Mouse (Mus musculus) subcutaneous adipose tissue, adult 2 months (tissue): Measurements from ENCODE around the gene Vps37d. TPM values are rescaled to one million over a fixed set of nuclear protein-coding genes. Genes with fewer than 3 reads are reported as not detected.

Experiments used
- polyA plus RNA-seq: library from polyadenylated mRNA; depleted of rRNA; stranded (reverse); fragments of >200 nt; gene quantifications from 2 replicates; pipeline ENCODE4 v1.2.3, GENCODE M21; 2012; ENCODE audit warnings: low replicate concordance; rRNA removed

Vps37d gene
- polyA plus RNA-seq, result 1.4 and 9.3 TPM in 2 replicates

DNA sequence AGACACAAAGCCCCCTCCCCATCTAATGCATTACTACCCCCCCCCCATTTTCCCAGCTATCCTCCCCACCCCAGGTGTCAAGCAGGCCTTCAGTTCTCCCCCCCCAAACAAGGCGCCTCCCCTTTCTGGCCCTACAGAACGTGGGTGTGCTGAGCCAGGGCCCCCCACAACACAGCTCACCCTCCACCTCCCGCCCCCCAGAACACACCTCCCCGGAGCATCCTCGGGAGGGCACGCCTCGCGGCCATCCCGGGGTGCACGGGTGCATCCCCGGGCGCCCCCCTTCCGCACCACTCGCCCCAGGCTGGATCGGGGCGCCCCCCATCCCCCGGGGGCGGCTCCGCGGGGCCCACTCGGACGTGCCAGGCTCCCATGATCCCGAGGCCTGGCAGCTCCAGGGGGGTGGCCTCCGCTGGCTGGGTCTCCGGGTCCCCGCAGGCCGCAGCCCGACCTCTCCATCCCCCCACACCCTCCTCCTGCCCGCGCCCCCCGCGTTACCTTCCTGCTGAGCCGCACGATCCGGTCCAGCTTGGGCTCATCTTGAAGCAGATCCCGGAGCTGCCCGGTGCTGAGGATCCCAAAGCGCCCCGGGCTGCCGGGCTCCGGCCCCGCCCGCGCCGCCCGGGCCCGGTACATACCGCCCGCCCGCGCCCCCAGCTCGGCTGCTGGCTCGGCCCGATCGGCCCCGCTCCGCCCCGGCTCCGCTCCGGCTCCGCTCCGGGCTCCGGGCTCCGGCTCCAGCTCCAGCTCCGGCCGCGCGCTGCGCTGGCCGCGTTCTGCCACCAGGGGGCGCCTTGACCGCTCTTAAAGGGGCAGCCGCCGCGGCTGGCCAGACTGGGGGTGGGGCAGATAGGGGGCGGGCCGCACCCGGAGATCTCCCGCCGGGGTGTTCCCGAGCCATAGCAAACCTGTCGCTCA lies at the start of gene Vps37d:
Gene Vps37d (minus strand): TSS at position 703 of the 918 bp plus-strand sequence.

GRCm38 (mm10) chr5:135089653-135090052 lies 11.6 kb upstream of the Vps37d start, which contains the start of gene Mlxipl:
Gene Mlxipl (plus strand): TSS chr5:135089890.

GRCm38 (mm10) chr5:135064909-135065446 lies 13.1 kb downstream of the Vps37d start, which contains the start of gene Bud23:
Gene Bud23 (minus strand): TSS chr5:135064959.

GRCm38 (mm10) chr5:135063629-135064381 lies 14.3 kb downstream of the Vps37d start, which contains the start of gene Dnajc30:
Gene Dnajc30 (plus strand): TSS chr5:135064202.

GRCm38 (mm10) chr5:135023344-135024173 lies 54.5 kb downstream of the Vps37d start, which contains the start of gene Stx1a:
Gene Stx1a (plus strand): TSS chr5:135023482.

Other genes starting within 250 kb of the Vps37d start
- gene Tmem270, start 171.5 kb downstream of the Vps37d start, polyA plus RNA-seq, result not detected in 2 replicates
- not detected in 2 replicates for gene Cldn13, start 162.7 kb downstream of the Vps37d start, polyA plus RNA-seq
- 35.4 and 38.5 TPM in 2 replicates for gene Mettl27, start 145.9 kb downstream of the Vps37d start, polyA plus RNA-seq
- 0.26 and 41.1 TPM in 2 replicates for gene Cldn4, start 131.3 kb downstream of the Vps37d start, polyA plus RNA-seq
- 0.53 and 154 TPM in 2 replicates for gene Cldn3, start 92.1 kb downstream of the Vps37d start, polyA plus RNA-seq
- 117 and 142 TPM in 2 replicates for gene Abhd11, start 69.1 kb downstream of the Vps37d start, polyA plus RNA-seq
- gene Stx1a, start 54.8 kb downstream of the Vps37d start, polyA plus RNA-seq, result 9.5 and 18.6 TPM in 2 replicates
- gene Dnajc30, start 14.1 kb downstream of the Vps37d start, polyA plus RNA-seq, result 29.4 and 30.9 TPM in 2 replicates
- 42.3 and 66.1 TPM in 2 replicates for gene Bud23, start 13.3 kb downstream of the Vps37d start, polyA plus RNA-seq
- gene Mlxipl, start 11.6 kb upstream of the Vps37d start, polyA plus RNA-seq, result 112 and 197 TPM in 2 replicates
- gene Tbl2, start 71.4 kb upstream of the Vps37d start, polyA plus RNA-seq, result 16.2 and 19.8 TPM in 2 replicates
- gene Bcl7b, start 90.0 kb upstream of the Vps37d start, polyA plus RNA-seq, result 49.5 and 50.4 TPM in 2 replicates
- gene Baz1b, start 109.0 kb upstream of the Vps37d start, polyA plus RNA-seq, result 23.8 and 40.6 TPM in 2 replicates
- gene Fzd9, start 173.0 kb upstream of the Vps37d start, polyA plus RNA-seq, result 0.11 and 0.36 TPM in 2 replicates